ENCODE assay signal across 19 mouse cellular contexts in the genomic region with DNA sequence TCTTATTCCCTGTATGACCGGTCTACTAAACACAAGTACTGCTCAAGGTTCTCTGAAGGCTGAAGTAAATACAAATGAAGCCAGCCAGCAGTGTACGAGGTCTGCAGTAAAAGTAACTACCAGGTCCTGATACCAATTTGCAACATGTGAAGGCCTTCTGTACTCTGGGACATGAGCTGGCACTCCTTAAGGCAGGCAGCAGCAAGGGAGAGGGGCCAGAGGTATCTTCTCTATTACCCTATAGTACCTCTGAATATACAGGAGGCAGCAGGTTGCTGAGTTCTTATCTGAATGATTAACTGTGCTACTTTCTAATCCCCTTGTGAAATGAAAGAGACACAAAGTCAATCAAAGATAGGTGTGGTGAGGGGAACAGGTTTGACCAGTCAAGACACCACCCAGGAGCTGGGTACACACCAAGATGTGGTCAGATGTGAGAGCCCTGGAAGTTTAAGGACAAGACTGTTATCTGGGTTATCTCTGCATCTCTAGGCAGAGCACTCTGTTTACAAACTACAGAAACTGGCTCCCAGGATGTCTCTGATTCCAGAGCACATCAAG. TPM values are rescaled to one million over a fixed set of nuclear protein-coding genes. Genes with fewer than 3 reads are reported as not detected.
A peak's percentile ranks its signal among the peaks of the same experiment; 100 is the strongest.
DNase-seq lines count a peak whose midpoint lies in the region; ATAC-seq and TF ChIP-seq lines count a peak whose summit lies in the region.
"Had no signal": no experiment of that assay in that cellular context is flagged by ENCODE, and none has a peak within 500 bp of the region (broad histone marks: within the 10 kb centered on the region; RNA-seq: fewer than 3 reads in every experiment).

No protein-coding gene starts in this region.

- DNase-seq in layer of hippocampus, adult 2 months (ENCODE audit: low spot score in 2 of 2): no peak
- DNase-seq in layer of hippocampus, adult 8-10 months (ENCODE audit: low spot score in 2 of 2): no peak
- peak; percentile 53 for DNase-seq in midbrain, embryonic 11.5 days (ENCODE audit: low spot score, missing footprints)
- DNase-seq in forebrain, embryonic 14.5 days (ENCODE audit: low spot score): no peak
- no peak for DNase-seq in kidney, postnatal 36 days
- no peak for DNase-seq in yolk sac, embryonic 10.5 days (ENCODE audit: low spot score)
- DNase-seq: adrenal gland, adult 2 months; adrenal gland, postnatal 25 days; cerebellum, adult 2 months; cerebellum, postnatal 25 days; gastrocnemius, postnatal 25 days had no signal

- H3K27me3 ChIP-seq in midbrain, embryonic 11.5 days (ENCODE audit: control insufficient read depth, insufficient read depth, low read length): no peaks in the 10 kb centered on the region
- H3K27me3 ChIP-seq in midbrain, embryonic 15.5 days (replicated peaks): no peaks in the 10 kb centered on the region
- H3K27me3 ChIP-seq in intestine, postnatal 0 days (replicated peaks; ENCODE audit: control insufficient read depth, insufficient read depth, low read length): no peaks in the 10 kb centered on the region
- H3K27me3 ChIP-seq in forebrain, embryonic 14.5 days (replicated peaks; ENCODE audit: control insufficient read depth, insufficient read depth, low read length): no peaks in the 10 kb centered on the region
- H3K27me3 ChIP-seq: embryonic facial prominence, embryonic 12.5 days; heart, embryonic 12.5 days; Patski had no signal

- H3K4me3 ChIP-seq in layer of hippocampus, adult 2 months: no peak overlapping the region
- no peak overlapping the region for H3K4me3 ChIP-seq in midbrain, embryonic 11.5 days (ENCODE audit: low read depth, low read length)
- no peak overlapping the region for H3K4me3 ChIP-seq in midbrain, embryonic 15.5 days
- no peak overlapping the region for H3K4me3 ChIP-seq in intestine, postnatal 0 days (ENCODE audit: low read depth, low read length)
- no peak overlapping the region for H3K4me3 ChIP-seq in forebrain, embryonic 14.5 days (ENCODE audit: low read depth, low read length)
- H3K4me3 ChIP-seq: embryonic facial prominence, embryonic 12.5 days; heart, embryonic 12.5 days; hindbrain, embryonic 10.5 days had no signal

- ATAC-seq in midbrain, embryonic 11.5 days (ENCODE audit: low FRiP score): no peak
- ATAC-seq in midbrain, embryonic 15.5 days (replicated peaks): no peak
- ATAC-seq in intestine, postnatal 0 days: peak; percentile 62
- no peak for ATAC-seq in forebrain, embryonic 14.5 days
- ATAC-seq: forebrain, embryonic 16.5 days; Patski had no signal

- no peaks in the 10 kb centered on the region for H3K4me1 ChIP-seq in midbrain, embryonic 11.5 days (ENCODE audit: control insufficient read depth, insufficient read depth, low read length)
- no peaks in the 10 kb centered on the region for H3K4me1 ChIP-seq in midbrain, embryonic 15.5 days
- no peaks in the 10 kb centered on the region; the same call in 1 of the 2 replicates for H3K4me1 ChIP-seq in intestine, postnatal 0 days (replicated peaks; ENCODE audit: control insufficient read depth, insufficient read depth, low read length)
- no peaks in the 10 kb centered on the region for H3K4me1 ChIP-seq in forebrain, embryonic 14.5 days (ENCODE audit: control insufficient read depth, insufficient read depth, low read length)
- H3K4me1 ChIP-seq: embryonic facial prominence, embryonic 12.5 days; heart, embryonic 12.5 days; hindbrain, embryonic 10.5 days had no signal

- peak overlapping the region; percentile 12; the same call in 1 of the 2 replicates for H3K27ac ChIP-seq in layer of hippocampus, adult 2 months
- H3K27ac ChIP-seq in midbrain, embryonic 11.5 days (ENCODE audit: low read depth, low read length): no peak overlapping the region
- no peak overlapping the region for H3K27ac ChIP-seq in midbrain, embryonic 15.5 days
- no peak overlapping the region for H3K27ac ChIP-seq in intestine, postnatal 0 days (ENCODE audit: low read depth, low read length)
- no peak overlapping the region for H3K27ac ChIP-seq in forebrain, embryonic 14.5 days (ENCODE audit: low read depth, low read length)
- H3K27ac ChIP-seq: embryonic facial prominence, embryonic 12.5 days; hindbrain, embryonic 10.5 days; hindbrain, embryonic 14.5 days had no signal

- 93% methylated on average over 2 of the region's 2 CpGs for WGBS in midbrain, embryonic 11.5 days
- WGBS in midbrain, embryonic 15.5 days: 89% methylated on average over 2 of the region's 2 CpGs
- WGBS in intestine, postnatal 0 days: 66% methylated on average over 2 of the region's 2 CpGs
- WGBS in forebrain, embryonic 14.5 days: 89% methylated on average over 2 of the region's 2 CpGs

- no peaks in the 10 kb centered on the region for H3K9me3 ChIP-seq in midbrain, embryonic 11.5 days (ENCODE audit: control insufficient read depth, low read length)
- H3K9me3 ChIP-seq in midbrain, embryonic 15.5 days: no peaks in the 10 kb centered on the region
- H3K9me3 ChIP-seq in intestine, postnatal 0 days (ENCODE audit: control insufficient read depth): no peaks in the 10 kb centered on the region
- no peaks in the 10 kb centered on the region for H3K9me3 ChIP-seq in forebrain, embryonic 14.5 days (replicated peaks; ENCODE audit: control insufficient read depth, low read length)
- H3K9me3 ChIP-seq: embryonic facial prominence, embryonic 12.5 days; heart, embryonic 12.5 days; hindbrain, embryonic 10.5 days had no signal

- H3K36me3 ChIP-seq in midbrain, embryonic 11.5 days (ENCODE audit: control insufficient read depth, insufficient read depth, low read length): peaks cover 12% of the 10 kb centered on the region; the same call in 1 of the 2 replicates
- H3K36me3 ChIP-seq in midbrain, embryonic 15.5 days (replicated peaks): peaks cover 30% of the 10 kb centered on the region
- H3K36me3 ChIP-seq in intestine, postnatal 0 days (ENCODE audit: control insufficient read depth, insufficient read depth): peaks cover 65% of the 10 kb centered on the region
- H3K36me3 ChIP-seq in forebrain, embryonic 14.5 days (ENCODE audit: control insufficient read depth, insufficient read depth, low read length): peaks cover 81% of the 10 kb centered on the region

- TF ChIP-seq CTCF in layer of hippocampus, adult 2 months (conservative IDR thresholded peaks at IDR 0.05): no peak
- TF ChIP-seq CTCF in intestine, postnatal 0 days (IDR thresholded peaks at IDR 0.05; ENCODE audit: low read depth): no peak

- H3K9ac ChIP-seq in midbrain, embryonic 11.5 days (ENCODE audit: low read length): no peak overlapping the region
- no peak overlapping the region for H3K9ac ChIP-seq in midbrain, embryonic 15.5 days
- H3K9ac ChIP-seq in intestine, postnatal 0 days (ENCODE audit: low read depth, low read length): no peak overlapping the region
- H3K9ac ChIP-seq in forebrain, embryonic 14.5 days (ENCODE audit: low read length): no peak overlapping the region
- H3K9ac ChIP-seq: embryonic facial prominence, embryonic 12.5 days; heart, embryonic 12.5 days; hindbrain, embryonic 14.5 days had no signal

- H3K4me2 ChIP-seq in midbrain, embryonic 11.5 days: no peak overlapping the region
- no peak overlapping the region for H3K4me2 ChIP-seq in midbrain, embryonic 15.5 days
- H3K4me2 ChIP-seq in intestine, postnatal 0 days (replicated peaks; ENCODE audit: low read depth): no peak overlapping the region
- H3K4me2 ChIP-seq in forebrain, embryonic 14.5 days (ENCODE audit: low read length): no peak overlapping the region
- H3K4me2 ChIP-seq: embryonic facial prominence, embryonic 12.5 days; heart, embryonic 12.5 days; hindbrain, embryonic 14.5 days had no signal

RNA-seq across cellular contexts. Expression of a gene that starts 15.9 kb away (rescaled TPM):
- 100 to 1,000 TPM; 101 to 105 TPM for total RNA-seq in layer of hippocampus, adult 2 months (2021)
- 10 to 100 TPM; 74.3 to 92.7 (median 82.9) TPM for total RNA-seq in layer of hippocampus, adult 8-10 months (2022)
- polyA plus RNA-seq in midbrain, embryonic 11.5 days (2014; fragmentation: Nextera tagmentation; extraction: Ambion mirVana): 41.2 TPM in 2 replicates
- 70.4 and 75.0 TPM in 2 replicates for polyA plus RNA-seq in midbrain, embryonic 15.5 days (2015; fragmentation: Nextera tagmentation; extraction: Ambion mirVana)
- 16.8 and 17.2 TPM in 2 replicates for polyA plus RNA-seq in intestine, postnatal 0 days (2015; fragmentation: Nextera tagmentation; extraction: Ambion mirVana)
- 92.7 and 114 TPM in 2 replicates for polyA plus RNA-seq in forebrain, embryonic 14.5 days (2014; fragmentation: Nextera tagmentation; extraction: Ambion mirVana)
